Mouse (Mus musculus) A20 (cell line): ENCODE measurements around the gene Cdkn1b.

Source experiments
- DNase-seq: peaks from one replicate; pipeline ENCODE4 v3.0.0-alpha.2; 2011; ENCODE audit warnings: low read depth, low spot score

The Cdkn1b gene

GRCm38 (mm10) chr6:134903368-134903767 is 16.8 kb upstream of the Cdkn1b start:
- no peak for DNase-seq

- no peak for DNase-seq
These were observed 16.0 kb upstream of the Cdkn1b start for GRCm38 (mm10) chr6:134903891-134904884.

- no peak for DNase-seq
These were observed 14.4 kb upstream of the Cdkn1b start for GRCm38 (mm10) chr6:134905811-134906210.

- DNase-seq = no peak
These were observed 5.7 kb upstream of the Cdkn1b start for GRCm38 (mm10) chr6:134914523-134914922.

GRCm38 (mm10) chr6:134916641-134917040 is 3.6 kb upstream of the Cdkn1b start:
- peak; percentile 45 for DNase-seq

- DNase-seq = peak; percentile 45
These were observed 3.1 kb upstream of the Cdkn1b start for GRCm38 (mm10) chr6:134917087-134917486.

GRCm38 (mm10) chr6:134918769-134919168 is 1.4 kb upstream of the Cdkn1b start:
- DNase-seq = no peak

GRCm38 (mm10) chr6:134919511-134920189 is 551 bp upstream of the Cdkn1b start:
- DNase-seq = peak; percentile 17

- DNase-seq = peak; percentile 73
These were observed 953 bp downstream of the Cdkn1b start for GRCm38 (mm10) chr6:134921014-134921694.

GRCm38 (mm10) chr6:134921695-134922510 is 1.7 kb downstream of the Cdkn1b start:
- peak; percentile 69 for DNase-seq

GRCm38 (mm10) chr6:134922511-134923195 is 2.5 kb downstream of the Cdkn1b start:
- peak; percentile 65 for DNase-seq

GRCm38 (mm10) chr6:134923670-134924069 is 3.5 kb downstream of the Cdkn1b start:
- DNase-seq = no peak

- peak; percentile 29 for DNase-seq
These were observed 4.1 kb downstream of the Cdkn1b start for GRCm38 (mm10) chr6:134924262-134924661.

- peak; percentile 72 for DNase-seq
These were observed 5.6 kb downstream of the Cdkn1b start for GRCm38 (mm10) chr6:134925673-134926337.

- no peak for DNase-seq
These were observed 6.1 kb downstream of the Cdkn1b start for GRCm38 (mm10) chr6:134926338-134926705.

- DNase-seq = peak; percentile 79
These were observed 6.8 kb downstream of the Cdkn1b start for GRCm38 (mm10) chr6:134926803-134927594.

- no peak for DNase-seq
These were observed 7.4 kb downstream of the Cdkn1b start for GRCm38 (mm10) chr6:134927595-134928095.

GRCm38 (mm10) chr6:134928096-134928888 is 8.1 kb downstream of the Cdkn1b start:
- peak; percentile 98 for DNase-seq
